Mouse (Mus musculus) right cerebral cortex, postnatal 10 days (tissue): ENCODE results near the gene Zfp523.
"Not testable (repeated sequence)": the region's sequence is repeated elsewhere in the genome, so short reads cannot be mapped to it uniquely, and the experiment has no call there.

ENCODE experiments used
- DNase-seq, 2 experiments: peaks; one replicate each; pipeline ENCODE4 v3.0.0; 2021; ENCODE audit warnings: low spot score in 2 of 2

Zfp523 gene

GRCm38 (mm10) chr17:28209457-28210110 is 32.7 kb downstream of the Zfp523 start:
- no peak for DNase-seq

- no peak for DNase-seq
Measured at GRCm38 (mm10) chr17:28211921-28212341, 35.0 kb downstream of the Zfp523 start.

GRCm38 (mm10) chr17:28212391-28212790 is 35.5 kb downstream of the Zfp523 start:
- DNase-seq, result no peak

- DNase-seq, result no peak
Measured at GRCm38 (mm10) chr17:28213236-28213635, 36.3 kb downstream of the Zfp523 start.

- DNase-seq, result no peak
Measured at GRCm38 (mm10) chr17:28216791-28217190, 39.9 kb downstream of the Zfp523 start.

GRCm38 (mm10) chr17:28217721-28218649 is 41.1 kb downstream of the Zfp523 start:
- no peak for DNase-seq

GRCm38 (mm10) chr17:28222463-28222862 is 45.5 kb downstream of the Zfp523 start:
- not testable (repeated sequence) for DNase-seq

GRCm38 (mm10) chr17:28223561-28224391 is 46.8 kb downstream of the Zfp523 start:
- peak; percentile 89 to 90 for DNase-seq

- no peak for DNase-seq
Measured at GRCm38 (mm10) chr17:28224615-28225014, 47.7 kb downstream of the Zfp523 start.

GRCm38 (mm10) chr17:28226014-28226413 is 49.1 kb downstream of the Zfp523 start:
- peak; percentile 93 to 95 for DNase-seq

GRCm38 (mm10) chr17:28230486-28230885 is 53.6 kb downstream of the Zfp523 start:
- no peak for DNase-seq

GRCm38 (mm10) chr17:28231026-28231736 is 54.3 kb downstream of the Zfp523 start:
- DNase-seq, result no peak

GRCm38 (mm10) chr17:28232475-28233060 is 55.6 kb downstream of the Zfp523 start, which contains the start of gene Ppard:
Gene Ppard (plus strand): TSS chr17:28232700.
- peak; percentile 98 to 99 for DNase-seq

- no peak for DNase-seq
Measured at GRCm38 (mm10) chr17:28233091-28233731, 56.3 kb downstream of the Zfp523 start.

- DNase-seq, result no peak
Measured at GRCm38 (mm10) chr17:28234641-28235040, 57.7 kb downstream of the Zfp523 start.

- DNase-seq, result no peak
Measured at GRCm38 (mm10) chr17:28235982-28236635, 59.2 kb downstream of the Zfp523 start.

- DNase-seq, result no peak
Measured at GRCm38 (mm10) chr17:28236636-28237015, 59.7 kb downstream of the Zfp523 start.

- DNase-seq, result no peak
Measured at GRCm38 (mm10) chr17:28237362-28237761, 60.4 kb downstream of the Zfp523 start.

GRCm38 (mm10) chr17:28237874-28238273 is 60.9 kb downstream of the Zfp523 start:
- no peak for DNase-seq

- no peak for DNase-seq
Measured at GRCm38 (mm10) chr17:28240846-28241245, 63.9 kb downstream of the Zfp523 start.
